23 mouse cellular contexts compared by ENCODE assay signal in the genomic region with DNA sequence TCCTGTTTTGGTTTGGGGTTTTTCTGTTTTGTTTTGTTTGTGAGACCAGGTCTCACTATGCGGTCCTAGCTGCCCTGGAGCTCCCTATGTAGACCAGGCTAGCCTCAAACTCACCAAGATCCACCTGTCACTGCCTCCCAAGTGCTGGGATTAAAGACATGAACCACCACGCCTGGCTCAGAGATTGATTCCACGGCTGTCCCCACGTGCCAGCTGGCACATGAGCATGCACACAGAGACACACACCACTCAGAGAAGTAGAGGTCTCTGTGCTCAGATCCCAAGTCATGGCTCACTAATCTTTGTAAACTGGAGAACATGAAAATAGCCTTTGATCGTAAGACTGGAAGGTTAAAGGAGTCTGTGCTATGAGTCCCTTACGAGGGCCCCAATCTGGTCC. TPM values are rescaled to one million over a fixed set of nuclear protein-coding genes. Genes with fewer than 3 reads are reported as not detected.
"Had no signal": no experiment of that assay in that cellular context is flagged by ENCODE, and none has a peak within 500 bp of the region (broad histone marks: within the 10 kb centered on the region; RNA-seq: fewer than 3 reads in every experiment).

No protein-coding gene starts in this region.

- H3K9me3 ChIP-seq: lung, embryonic 15.5 days; midbrain, embryonic 13.5 days; midbrain, embryonic 15.5 days; neural tube, embryonic 12.5 days; stomach, embryonic 15.5 days had no signal

- H3K27me3 ChIP-seq: lung, embryonic 15.5 days; midbrain, embryonic 15.5 days; neural tube, embryonic 12.5 days; stomach, embryonic 15.5 days had no signal

- H3K9ac ChIP-seq: lung, embryonic 15.5 days; midbrain, embryonic 13.5 days; midbrain, embryonic 15.5 days; neural tube, embryonic 12.5 days; stomach, embryonic 15.5 days had no signal

- ATAC-seq: lung, postnatal 0 days; midbrain, embryonic 13.5 days; midbrain, embryonic 15.5 days had no signal

- H3K36me3 ChIP-seq: lung, embryonic 15.5 days; midbrain, embryonic 13.5 days; midbrain, embryonic 15.5 days; neural tube, embryonic 12.5 days; stomach, embryonic 15.5 days had no signal

- H3K27ac ChIP-seq: lung, embryonic 15.5 days; macrophage; midbrain, embryonic 13.5 days; midbrain, embryonic 15.5 days; neural tube, embryonic 12.5 days; stomach, embryonic 15.5 days; stomach, postnatal 0 days had no signal

- H3K4me3 ChIP-seq: lung, embryonic 15.5 days; megakaryocyte, embryonic 14.5 days; midbrain, embryonic 13.5 days; midbrain, embryonic 15.5 days; neural tube, embryonic 12.5 days; stomach, embryonic 15.5 days had no signal

- H3K4me2 ChIP-seq: lung, embryonic 15.5 days; midbrain, embryonic 11.5 days; midbrain, embryonic 13.5 days; midbrain, embryonic 15.5 days; neural tube, embryonic 12.5 days; stomach, embryonic 15.5 days had no signal

- DNase-seq: lung, adult 2 months; lung, postnatal 14 days; lung, postnatal 36 days; right cerebral cortex, postnatal 14 days; thymus, adult 2 months; thymus, postnatal 25 days; thymus, postnatal 4 days had no signal

- H3K4me1 ChIP-seq: lung, embryonic 15.5 days had no signal

RNA-seq across cellular contexts. Expression of gene Smtnl2, which starts 7.5 kb away (rescaled TPM):
- total RNA-seq: megakaryocyte progenitor cell, adult 5-6 weeks; monocyte, adult 5-6 weeks; neutrophil, adult 5-6 weeks had no signal
- polyA plus RNA-seq: macrophage had no signal

RNA-seq across cellular contexts. Expression of gene Ggt6, which starts 16.3 kb away (rescaled TPM):
- total RNA-seq: megakaryocyte progenitor cell, adult 5-6 weeks; monocyte, adult 5-6 weeks; neutrophil, adult 5-6 weeks had no signal
- polyA plus RNA-seq: macrophage; midbrain, embryonic 11.5 days; midbrain, embryonic 13.5 days; midbrain, embryonic 15.5 days; midbrain, postnatal 0 days; neural tube, embryonic 12.5 days; neural tube, embryonic 14.5 days had no signal

RNA-seq across cellular contexts. Expression of gene Tekt1, which starts 56.8 kb away (rescaled TPM):
- total RNA-seq: megakaryocyte progenitor cell, adult 5-6 weeks; monocyte, adult 5-6 weeks; neutrophil, adult 5-6 weeks had no signal
- polyA plus RNA-seq: macrophage; spleen, adult 2 months; stomach, postnatal 0 days had no signal
